Mouse (Mus musculus): Measurements from ENCODE around the gene Map2k5.

Gene Map2k5

DNA sequence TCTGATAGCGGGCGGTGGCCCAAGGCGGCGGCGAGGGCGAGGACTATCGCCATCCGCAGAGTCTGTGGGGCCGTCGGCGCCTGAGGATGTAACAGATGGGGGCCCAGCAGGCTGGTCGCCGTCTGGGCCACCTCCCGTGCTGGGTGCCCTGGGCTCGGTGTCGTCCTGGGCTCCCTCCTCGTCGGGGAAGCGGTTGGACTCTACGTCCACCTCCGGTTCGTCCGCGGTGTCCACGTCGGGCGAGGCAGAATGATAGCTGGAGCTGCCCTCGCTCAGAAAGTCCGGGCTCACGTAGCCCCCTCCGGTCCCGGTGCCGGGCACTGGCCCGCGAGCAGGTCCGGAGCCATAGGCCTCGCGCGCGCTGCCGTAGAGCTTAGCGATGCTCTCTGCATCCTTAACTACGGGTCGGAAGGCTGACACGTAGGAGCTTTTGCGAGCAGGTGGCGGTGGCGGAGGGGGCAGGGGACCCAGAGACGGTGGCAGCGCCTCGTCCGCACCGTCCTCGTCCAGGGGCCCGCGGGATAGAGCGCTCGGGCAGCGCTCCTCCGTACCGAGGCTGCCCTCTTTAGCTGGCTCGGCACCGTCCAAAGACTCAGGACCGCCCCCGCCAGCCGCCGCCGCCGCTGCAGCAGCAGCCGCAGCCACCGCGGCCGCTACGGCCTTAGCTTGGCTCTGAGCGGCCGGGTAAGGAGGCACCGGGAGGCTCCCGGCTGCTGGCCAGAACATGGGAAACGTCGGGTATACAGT, 233.0 kb downstream of the Map2k5 start:
- DNase-seq: peak; percentile 36 to 43

DNA sequence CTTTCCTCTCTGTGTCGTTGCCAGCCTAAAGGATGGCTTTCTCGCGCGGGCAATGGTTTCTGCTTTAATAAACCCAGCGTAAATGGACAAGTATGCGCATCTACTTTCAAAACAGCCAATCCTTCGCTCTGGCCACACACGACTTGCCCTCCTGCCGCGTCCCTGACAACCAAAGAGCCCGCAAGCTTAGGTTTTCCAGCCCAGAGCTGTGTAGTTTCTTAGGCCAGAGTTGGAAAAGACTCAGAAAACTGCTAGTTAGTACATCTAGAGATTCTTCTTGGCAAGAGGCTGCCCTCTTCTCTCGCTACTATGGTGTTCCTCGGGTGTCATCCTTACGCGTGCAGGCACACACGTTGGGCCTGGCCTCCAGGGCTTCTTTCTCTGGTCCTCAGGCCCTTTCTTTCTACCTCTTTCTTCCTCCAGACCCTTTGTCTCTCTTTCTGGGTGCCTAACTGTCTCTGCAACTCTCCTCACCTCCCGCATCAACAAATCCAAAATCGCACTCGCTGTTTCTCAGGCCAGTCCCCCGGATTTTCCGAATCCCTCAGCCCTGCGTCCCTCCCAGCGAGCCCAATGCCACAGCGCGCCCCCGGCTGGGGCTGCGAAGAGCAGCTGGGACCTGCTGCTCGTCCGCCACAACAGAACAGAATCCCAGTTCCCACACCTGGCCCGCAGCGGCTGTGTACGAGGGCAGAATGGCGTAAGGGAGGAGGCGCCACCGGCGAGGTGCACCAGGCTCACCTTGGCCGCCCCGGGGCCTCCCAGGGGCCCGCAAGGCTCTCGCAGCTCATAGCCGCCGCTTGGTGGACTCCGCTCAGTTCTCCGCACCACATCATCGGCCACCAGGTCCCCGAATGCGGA, 233.8 kb downstream of the Map2k5 start:
- DNase-seq: peak; percentile 15 to 22

DNA sequence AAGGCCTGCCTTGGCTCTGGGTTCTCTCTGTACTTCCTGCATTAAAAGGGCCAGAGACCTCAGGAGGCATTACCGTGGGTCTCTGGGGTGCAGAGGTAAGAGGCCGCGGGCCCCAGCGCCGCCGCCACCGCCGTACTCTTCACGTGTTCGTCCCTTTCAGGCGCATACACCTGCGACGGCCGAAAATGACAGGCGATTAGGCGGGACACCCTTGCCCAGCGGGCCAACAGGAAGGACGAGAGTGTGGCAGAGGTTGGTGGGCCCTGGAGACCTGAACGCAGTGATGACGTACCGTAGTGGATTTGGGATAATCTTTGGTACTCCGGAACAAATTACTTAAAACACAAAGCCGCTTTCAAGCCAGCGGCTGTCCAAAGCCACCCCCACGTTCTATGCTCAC, 234.5 kb downstream of the Map2k5 start:
- no peak for DNase-seq

DNA sequence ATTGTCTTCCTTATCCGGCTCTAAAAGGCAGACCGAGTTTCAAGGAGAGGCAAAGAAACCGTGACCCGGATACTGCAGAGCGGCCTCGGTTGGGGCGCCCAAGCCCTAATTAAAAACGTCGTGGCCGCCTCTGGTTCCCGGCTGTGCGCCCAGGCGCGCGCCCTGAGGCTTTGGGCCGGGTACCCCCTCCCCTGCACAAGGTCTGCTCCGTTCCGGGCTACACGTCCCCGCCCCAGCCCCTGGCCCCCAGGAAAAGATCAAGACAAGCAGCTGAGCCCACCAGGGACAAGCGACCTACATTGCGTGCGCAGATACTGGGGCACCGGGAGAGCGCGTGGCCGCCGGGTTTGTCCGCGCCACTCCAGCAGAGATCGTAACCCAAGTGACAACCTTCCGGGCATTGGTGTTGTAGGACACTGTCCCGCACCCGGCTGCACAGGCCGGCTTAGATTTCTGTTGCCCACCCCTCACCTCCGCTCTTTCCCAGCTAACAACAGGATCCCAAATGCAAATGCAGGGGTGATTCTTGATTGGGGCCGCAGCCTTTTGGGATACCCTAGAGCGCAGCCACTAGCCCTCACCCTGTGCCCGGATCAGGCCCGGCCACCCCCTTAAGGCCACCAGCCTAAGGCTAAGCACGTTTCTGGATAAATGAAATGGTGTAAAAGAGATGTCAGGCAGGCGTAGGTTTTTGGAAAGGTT, 235.2 kb downstream of the Map2k5 start:
- DNase-seq: peak in 1 of 2 experiments; percentile 11

DNA sequence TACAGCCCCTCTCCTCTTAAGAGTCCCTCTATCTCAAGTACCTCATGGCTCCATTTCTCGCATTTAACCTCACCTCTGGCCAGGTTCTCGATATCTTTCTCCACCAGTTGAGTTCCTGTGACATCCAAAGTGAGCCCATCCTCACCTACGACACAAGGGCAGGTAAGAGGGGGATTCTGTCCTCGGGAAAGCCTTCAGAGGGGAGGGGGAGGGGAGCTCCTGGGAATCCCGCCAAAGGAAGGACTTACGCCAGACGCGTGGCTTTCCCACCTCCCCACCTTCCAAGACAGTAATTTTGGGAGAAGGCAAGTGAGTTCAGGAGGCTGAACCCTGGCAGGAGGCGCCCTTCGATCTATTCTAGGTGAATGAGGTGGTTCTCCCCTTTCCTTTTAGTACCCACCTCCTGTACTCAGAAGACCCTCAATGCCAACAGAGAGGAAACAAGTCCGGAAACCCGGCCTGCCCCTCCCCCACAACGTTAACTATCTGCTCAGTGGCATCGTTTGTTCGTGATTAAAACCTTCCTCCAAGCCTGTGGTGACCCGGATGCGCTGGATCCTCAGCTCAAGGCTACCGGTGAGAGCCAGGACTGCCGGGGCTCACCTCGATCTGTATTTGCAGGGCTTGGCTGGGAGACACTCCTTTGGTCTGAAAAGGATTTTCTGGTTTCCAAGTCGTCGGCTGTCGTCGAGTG, 235.9 kb downstream of the Map2k5 start:
- DNase-seq: peak in 1 of 2 experiments; percentile 29

DNA sequence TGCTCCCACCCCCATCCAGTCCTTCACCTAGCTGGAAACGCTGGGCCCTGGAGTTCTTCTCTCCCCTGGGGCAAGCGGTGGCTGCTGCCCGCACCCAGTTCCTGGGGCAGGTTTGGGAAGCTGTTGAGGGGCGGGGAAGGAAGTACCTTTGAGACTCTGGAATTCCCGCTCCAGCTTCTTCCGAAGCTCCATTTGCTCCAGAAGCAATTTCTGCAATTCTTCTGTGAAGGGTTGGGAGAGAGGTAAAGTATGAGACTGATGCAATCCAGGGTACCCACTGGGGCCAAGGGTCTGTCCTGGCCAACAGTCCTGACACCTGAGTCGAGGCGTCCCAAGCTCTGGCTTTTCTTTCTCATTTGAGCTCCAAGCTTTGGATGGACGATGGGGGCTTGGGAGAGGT, 237.5 kb downstream of the Map2k5 start:
- no peak for DNase-seq

DNA sequence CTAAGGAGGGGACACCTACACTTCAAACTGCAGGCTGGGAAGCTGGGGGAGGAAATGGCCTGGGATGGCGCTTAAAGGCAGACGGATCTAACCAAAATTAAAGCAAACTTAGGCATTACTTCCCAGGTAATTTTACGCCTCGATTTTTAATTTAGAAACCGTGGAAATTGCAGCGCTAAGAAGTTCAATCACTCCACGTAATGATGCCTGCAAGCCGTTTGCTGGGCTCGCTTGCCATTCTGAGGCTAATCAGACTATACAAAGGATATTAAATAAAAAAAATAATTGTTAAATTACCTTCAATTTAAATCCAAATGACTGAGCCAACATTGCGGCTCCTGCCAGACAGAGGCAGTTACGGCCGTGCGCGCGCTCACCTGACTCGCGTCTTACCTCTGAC, 238.0 kb downstream of the Map2k5 start:
- DNase-seq: no peak

DNA sequence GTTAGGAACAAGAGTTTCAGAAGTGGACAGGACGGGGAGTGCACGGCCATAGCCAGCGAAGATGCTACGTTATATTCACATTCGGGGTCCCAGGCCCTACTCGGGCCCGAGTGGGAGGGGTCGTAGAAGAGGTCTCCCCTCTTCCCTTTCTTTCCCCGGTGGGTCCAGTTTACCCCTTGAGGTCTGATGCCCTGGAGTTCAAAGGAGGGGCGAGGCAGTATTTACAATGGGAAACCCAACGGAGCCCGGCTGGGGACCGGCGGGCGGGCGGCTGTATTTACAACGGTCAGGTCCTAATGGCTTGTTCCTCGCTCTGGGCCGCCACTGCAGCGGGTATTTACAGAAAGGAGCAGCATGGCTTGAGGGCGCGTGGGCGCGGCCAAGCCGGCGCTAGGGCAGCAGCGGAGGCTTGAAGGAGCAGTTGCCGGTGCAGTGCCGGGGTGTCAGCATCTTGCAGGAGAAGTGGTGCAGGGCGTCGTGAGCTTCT, 239.2 kb downstream of the Map2k5 start:
- peak; percentile 59 to 66 for DNase-seq

DNA sequence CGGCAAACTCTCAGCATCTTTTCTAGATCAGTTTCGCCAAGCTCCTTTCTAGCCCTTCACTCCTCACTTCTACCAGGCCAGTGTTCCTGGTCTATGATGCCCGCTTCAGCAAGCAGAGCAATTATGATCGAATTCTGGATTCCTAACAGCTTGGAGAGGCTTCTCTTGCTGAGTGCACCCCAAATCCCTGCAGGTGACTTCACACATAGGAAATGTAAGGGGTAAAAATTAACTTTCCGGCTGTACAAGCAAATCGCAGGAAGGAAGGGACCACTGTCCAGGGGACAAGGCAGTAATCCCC, 240.1 kb downstream of the Map2k5 start:
- DNase-seq: no peak

DNA sequence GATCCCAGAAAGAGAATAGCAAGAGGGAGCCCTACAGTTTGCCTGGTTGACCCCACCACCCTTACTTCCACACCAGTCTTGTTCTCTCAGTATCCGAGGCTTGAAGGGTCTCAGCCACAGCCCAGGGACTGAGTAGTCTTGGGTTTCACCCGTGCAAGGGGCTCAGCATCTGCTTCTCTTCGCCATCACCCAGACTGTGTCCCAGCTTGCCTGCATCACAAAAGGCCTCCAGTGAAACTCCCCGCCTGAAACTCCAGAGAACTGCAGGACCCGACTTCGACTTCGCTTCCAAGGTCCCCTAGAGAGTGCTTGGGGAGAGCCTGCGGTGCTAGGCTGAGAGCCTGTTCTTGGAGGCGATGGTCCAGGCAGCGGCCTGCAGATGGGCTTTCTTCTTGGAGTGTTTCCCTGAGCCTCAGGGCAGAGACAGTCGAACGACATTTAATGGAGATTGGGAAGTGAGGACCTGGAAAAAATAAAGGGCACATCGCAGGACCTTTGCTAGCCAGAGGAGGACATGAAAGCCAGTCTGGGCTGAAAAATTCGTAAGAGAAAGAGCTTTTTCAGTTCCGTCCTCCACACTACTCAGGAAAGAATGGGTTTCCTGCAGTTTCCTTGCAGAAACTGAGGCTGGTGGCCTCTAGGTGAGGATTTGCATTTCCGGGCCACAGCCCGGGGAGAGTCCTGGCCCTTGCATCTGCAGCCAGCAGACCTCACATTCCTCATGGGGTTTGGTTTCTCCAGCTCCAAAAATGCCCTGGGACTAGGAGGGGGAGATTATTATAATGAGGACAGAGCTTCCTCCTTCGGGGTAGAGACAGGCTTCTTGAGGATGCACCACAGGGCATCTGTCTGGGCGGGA, 240.7 kb downstream of the Map2k5 start:
- DNase-seq: peak in 1 of 2 experiments; percentile 13

DNA sequence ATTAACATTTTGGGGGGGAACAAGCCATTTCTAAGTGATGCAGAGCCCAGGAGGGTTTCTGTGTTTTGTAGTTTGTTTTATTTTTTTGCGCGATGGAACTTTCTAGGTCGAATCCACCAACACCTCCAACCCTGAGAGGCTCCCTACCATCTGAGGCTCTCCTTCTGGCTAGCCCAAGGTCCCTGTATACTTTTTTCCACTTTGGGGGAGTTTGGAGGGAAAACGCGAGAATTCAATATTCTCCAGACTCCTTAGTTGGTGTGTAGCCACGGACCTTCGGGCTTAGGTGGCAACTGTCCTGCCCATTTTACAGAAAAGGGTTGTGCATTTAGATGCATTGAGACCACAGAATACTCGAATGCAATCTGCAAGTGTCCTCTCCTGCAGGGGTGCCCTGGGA, 241.5 kb downstream of the Map2k5 start:
- no peak for DNase-seq

DNA sequence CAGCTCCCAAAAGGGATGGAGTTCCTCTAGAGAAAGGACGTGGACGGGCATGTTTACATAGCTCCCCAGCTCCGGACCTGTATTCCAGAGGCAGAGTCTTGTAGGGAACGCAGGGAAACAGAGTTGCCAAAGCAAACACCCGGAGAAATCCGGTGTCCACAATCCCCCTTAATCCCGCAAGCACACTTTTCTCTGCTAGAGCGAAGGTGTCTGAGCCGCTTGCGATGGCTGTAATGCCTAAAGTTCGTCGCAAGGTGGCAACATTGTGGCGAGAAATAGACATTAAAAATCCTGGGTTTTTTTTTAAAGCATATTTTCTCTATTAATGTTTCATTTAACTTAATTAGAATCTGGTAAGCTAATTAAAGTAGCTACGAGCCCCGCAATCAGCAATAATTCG, 241.9 kb downstream of the Map2k5 start:
- DNase-seq: peak; percentile 72 to 79

DNA sequence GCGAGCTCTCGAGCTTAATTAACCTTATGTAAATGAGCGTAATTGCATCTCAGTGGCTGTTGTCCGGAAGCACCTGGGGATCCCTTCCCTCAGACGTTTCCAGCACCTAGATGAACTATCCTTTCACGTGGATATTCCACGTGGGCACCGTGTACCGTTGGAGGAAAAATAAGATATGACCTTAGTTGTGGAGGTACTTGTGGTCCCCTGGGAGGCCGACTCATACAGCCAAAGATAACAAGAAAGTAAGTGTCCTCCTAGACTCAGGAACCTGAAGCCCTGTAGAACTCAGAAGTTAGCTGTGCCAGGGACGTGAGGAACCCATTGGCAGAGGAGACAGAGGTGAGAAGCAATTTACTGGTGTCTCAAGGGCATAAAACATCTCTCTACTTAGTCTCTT, 242.3 kb downstream of the Map2k5 start:
- DNase-seq: no peak

DNA sequence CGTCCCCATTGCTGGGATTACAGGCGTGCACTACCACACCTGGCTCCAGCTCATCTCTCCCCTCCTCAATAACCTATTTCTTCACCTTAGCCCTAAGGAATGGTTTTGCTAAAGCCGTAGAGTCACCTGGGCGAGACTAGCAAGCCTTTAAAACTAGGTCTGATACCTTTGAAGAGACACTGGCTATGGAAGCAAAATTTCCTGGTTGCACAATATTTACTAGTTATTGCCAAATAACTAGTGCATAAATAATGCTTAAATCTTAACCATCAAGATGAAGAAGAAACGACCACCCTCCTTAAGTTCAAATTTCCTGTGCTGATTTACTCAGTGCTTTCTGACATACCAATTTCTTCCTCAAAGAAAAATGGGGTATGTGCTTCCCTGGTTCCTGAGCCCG, 244.0 kb downstream of the Map2k5 start:
- no peak for DNase-seq

DNA sequence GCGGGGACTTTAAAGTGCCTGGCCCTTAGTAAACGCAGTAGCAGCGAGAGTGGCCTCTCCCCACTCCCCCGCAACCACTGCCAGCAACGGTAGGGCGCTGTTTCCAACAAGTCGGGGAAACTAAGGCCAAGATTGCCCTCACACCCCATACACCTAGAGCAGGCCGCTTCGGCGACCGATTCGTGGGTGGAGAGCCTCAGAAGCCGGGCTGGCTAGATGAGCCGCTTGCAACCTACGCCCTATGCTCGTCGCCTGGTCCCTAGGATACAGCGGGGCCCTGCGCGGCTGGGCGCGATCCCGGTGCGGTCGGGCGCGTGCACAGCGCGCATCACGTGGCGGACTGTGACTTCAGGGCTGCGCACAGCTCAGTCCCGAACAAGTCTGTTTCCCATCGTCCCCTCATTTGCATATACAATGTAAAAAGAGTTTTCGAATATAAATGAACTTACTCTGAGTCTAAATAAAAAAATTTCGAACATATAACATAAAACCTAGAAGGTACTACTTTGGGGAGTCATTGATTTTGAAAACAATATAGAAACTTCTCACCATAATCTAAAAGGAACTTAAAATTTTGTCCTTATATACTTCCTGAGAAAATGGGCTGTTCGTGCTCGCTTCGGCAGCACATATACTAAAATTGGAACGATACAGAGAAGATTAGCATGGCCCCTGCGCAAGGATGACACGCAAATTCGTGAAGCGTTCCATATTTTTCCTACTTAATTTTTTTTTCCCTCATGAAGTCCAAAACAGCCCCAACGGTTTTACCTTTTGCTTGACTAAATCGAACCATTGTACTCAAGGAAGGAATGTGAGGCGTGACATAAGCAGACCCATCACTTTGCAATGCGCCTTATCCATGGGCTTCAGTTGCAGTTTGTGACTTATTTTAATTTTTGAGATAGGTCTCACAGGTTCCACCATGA, 244.8 kb downstream of the Map2k5 start:
- peak; percentile 94 to 97 for DNase-seq

DNA sequence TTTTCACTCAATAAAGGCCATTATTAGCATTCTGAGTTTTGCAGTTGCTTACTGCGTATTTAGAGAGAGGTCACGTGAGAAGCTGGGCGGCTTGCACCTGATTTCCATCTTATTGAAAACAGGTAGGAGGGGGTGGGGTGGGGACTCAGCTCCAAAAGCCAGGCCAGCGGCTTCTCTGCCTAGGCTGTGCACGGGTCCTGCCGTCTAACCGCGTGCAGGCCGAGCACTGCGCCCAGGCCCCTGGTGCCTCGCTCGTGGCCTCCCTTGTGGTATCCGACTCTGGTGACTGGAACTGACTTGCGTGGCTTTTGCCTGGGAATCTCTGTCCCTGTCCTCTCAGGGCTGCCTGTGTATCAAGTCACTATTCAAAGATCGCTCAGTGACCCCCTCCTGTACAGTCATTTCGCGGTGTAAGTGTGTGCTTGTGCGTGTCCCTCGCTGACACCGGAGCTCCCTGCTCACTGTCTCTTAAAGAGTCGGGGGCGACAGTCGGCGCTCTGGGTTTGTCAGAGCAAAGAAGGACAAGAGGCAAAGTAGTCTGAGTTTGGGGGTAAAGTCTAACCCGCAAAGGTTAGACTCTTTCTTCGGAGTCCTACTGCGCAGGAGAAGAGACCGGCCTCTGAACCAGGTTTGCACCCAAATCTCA, 245.6 kb downstream of the Map2k5 start:
- DNase-seq: peak; percentile 59 to 73

DNA sequence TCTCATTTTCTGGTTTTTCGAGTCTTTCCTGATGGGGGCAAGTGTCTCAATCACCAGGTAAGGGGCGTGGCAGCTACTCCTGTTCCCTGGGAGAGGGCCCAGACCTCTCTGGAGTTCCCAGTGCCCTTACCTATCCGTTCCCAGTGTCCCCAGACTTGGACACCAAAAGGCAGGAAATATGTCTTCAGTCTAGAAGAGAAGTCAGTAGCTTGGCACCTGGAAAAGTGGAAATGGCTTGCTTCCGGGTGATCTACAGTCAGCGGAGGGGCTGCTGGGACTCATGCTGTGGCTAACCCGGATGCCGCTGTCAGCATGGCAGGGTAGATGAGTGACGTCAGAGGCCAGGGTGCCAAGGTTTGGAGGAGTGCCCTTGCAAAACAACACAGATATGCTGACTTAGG, 248.1 kb downstream of the Map2k5 start:
- peak in 1 of 2 experiments; percentile 39 for DNase-seq

DNA sequence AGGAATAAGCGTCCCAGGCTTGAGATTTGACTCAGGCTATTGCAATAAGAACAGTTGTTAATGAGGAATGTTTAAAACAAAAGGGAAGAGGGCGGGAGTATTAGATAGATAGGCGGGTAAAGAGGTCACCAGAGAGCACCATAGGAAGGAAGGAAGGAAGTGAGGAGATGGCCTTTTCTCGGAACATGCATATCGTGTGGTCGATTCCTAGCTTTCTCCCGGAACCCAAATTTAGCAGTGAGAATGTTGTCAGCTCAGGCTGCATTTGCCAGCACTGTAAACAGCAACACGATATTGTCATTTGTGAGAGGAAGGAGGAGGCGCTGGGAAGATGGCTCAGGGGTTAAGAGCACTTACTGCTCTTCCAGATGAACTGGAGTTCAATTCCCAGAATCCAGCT, 253.2 kb downstream of the Map2k5 start:
- DNase-seq: no peak

DNA sequence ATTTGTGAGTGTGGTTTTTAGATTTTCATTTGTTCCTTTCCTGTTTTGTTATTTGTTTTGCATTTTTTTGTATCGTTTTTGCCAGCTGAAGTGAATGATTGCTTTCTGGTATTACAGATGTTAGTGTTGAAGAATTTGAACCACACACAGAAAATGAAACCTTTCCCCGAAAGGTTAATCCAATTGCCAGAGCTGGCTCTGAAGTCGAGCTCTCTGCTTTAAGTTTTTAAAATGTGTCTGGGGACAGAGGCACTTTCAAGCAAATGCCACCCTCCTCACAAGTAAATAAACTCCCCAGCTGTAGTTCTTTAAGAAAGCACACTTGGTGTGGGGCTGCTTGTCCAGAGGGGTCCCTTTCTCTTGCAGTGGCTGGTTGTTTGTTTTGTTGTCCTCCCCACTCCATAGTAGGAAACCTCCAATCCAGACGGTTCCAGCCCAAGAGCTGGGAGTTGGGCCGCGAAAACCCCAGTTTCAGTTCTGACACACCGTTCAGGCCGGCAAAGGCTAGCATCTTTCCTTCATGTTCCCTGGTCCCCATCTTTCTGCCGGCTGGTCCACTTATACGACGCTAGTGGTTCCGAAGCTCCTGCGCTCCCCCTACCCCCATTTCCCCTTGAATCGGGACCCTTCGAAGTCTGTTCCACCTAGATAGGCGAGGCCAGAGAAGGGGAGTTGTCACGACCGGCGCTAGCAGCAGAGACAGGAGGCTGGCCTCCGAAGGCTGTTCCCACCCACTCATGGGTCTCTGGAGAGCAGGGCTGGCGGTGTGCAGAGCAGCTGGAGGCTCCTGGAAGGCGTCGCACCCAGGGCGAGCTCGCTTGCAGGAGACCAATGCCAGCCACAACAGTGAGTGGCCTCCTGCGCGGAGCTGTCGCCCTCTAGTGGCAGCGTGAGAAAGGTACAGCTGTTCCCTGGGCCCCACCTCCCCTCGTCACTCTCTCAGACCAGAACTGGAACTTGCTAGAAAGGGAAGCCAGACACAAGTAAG, 254.0 kb downstream of the Map2k5 start:
- peak; percentile 93 to 95 for DNase-seq
